Mouse (Mus musculus): ENCODE measurements around the gene Traf5.

- no peak for TF ChIP-seq CHD2 (IDR thresholded peaks at IDR 0.05; ENCODE audit: low read depth, low read length)
- no peak for TF ChIP-seq ZC3H11A (IDR thresholded peaks at IDR 0.05; ENCODE audit: borderline replicate concordance, low read depth, low read length)
- TF ChIP-seq MAFK (IDR thresholded peaks at IDR 0.05; ENCODE audit: insufficient read depth, low read depth, low read length) = no peak
Observed at GRCm38 (mm10) chr1:192088011-192088410, 4.3 kb downstream of the Traf5 start.
